Mouse (Mus musculus) left cerebral cortex, adult 9 months (tissue): ENCODE data around the gene Msi1.
"Not testable (repeated sequence)": the region's sequence is repeated elsewhere in the genome, so short reads cannot be mapped to it uniquely, and the experiment has no call there.

Experiments
- DNase-seq, 2 experiments: peaks; one replicate each; pipeline ENCODE4 v3.0.0; 2022; ENCODE audit warnings: low spot score in 2 of 2

The Msi1 gene

DNA sequence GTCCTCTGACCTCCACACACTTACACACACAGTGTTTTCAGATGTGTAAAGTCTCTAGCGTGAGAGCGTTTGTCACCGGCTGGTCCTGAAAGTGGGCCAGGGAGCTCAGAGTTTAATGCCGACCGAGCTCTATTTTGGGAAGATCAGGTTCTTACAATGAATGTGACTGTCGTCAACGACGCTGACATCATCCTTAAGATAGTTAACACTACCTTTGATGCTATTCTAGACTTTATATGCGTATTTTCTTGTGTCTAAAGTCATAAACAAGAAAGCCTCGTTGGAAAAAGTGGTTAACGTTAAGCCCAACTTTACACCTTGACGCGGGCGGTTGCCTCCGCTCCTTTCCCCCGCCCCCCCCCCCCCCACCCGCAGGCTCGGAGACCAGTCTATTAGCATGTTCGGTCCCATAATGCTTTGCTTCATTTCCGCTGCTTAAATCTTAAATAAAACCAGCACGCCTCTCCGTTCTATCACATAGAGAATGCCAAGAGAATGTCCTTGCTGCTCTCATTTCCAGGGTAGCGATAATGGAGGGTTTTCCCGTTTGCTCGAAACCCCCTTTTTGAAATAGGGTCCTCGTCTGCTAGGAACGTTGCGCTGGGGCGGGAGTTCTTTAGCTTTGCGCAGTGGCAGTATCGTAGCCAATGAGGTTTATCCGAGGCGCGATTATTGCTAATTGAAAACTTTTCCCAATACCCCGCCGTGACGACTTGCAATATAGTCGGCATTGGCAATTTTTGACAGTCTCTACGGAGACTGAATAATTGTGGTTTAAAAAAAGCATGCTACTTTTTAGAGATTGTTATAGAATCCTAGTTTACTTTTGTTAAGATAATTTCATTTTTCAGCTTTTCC lies 59.7 kb downstream of the Msi1 start:
- DNase-seq, result peak; percentile 67 to 83

DNA sequence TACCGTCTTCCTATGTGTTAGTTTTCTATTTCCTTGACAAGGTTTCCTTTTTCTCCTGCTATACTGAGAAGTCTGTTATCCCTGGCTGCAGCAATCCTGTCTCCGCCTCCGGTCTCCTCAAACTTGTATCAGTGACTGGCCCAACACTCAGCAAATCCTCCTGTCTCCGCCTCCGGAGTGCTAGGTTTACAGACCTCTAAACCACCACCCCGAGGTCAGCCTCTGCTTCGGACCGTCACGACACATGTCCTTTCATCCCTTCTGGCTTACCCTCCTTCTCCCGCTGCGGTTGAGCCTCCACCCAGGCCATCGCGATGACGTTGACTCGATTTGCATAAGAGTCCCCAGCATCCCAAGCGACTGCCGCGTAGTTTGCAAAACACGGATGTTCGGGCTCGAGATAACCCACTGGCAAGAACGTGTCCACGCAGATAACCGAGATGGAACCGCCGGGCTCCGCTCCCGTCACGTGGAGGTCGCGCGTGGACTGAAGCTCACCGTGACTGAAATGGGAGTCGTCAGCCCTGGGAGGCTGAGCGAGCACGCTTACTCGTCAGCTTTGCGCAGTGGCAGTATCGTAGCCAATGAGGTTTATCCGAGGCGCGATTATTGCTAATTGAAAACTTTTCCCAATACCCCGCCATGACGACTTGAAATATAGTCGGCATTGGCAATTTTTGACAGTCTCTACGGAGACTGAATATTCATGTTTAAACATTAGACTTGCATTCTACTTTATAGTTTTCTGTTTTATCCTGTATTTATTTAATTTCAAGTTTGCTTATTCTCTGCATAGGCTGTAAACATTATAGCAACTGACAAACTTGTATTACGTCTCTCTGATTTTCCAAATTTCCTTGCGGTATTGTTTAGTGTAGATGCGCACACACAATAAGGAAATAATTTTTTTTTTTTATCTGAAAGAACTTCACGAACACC lies 60.6 kb downstream of the Msi1 start:
- peak; percentile 79 to 89 for DNase-seq

DNA sequence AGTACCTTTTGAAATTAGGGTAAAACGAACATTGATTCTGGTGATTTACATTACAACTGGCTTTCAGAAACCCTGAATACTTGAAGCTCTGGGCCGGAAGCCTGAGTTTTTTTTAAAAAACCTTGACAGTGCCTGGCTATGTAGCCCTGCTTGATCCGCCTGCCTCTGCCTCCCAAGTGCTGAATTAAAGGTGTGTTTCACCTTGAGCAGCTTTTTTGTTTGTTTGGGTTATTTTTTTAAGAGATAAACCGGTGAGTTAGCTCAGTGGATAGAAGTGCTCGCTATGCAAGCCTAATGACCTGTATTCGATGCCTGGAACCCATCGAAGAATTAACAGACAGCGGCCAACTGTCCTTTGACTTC lies 61.2 kb downstream of the Msi1 start:
- no peak for DNase-seq

DNA sequence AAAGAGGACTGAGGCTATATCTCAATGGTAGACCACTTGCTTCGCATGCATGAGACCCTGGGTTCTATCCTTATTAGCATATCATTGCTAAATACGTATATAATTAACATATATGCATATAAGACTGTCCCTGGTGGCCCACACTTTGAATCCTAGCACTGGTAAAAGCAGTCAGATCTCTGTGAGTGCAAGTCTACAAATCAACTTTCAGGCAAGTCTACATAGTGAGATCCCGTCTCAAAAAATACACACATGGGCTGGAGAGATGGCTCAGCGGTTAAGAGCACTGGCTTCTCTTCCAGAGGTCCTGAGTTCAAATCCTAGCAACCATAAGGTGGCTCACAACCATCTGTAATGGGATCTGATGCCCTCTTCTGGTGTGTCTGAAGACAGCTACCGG lies 61.7 kb downstream of the Msi1 start:
- no peak for DNase-seq

DNA sequence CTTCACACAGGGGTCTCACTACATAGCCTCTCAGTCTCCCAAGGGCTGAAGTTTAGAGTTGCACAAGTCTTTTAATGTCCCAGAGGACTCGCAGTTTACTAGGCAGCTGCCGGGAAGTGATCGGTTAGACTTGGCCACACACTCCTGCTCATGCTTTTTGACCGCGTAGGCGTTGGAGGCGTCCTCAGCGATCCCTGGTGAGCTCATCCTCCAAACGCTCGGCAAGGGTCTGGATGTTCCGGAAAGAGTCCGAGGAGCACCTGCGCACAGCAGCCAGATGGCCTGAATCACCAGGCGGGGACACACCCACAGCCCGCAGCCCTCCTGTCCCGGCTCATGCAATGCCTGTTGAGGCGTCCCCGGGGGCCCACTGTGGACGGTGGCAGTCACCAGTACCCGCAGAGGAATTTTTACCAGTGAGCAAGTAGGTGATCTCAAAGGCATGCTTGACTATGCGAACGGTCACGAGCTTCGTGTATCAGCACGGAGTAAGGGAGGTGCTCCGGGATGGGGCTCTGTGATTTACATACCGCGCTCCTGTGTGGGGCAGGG lies 62.4 kb downstream of the Msi1 start:
- DNase-seq, result no peak

DNA sequence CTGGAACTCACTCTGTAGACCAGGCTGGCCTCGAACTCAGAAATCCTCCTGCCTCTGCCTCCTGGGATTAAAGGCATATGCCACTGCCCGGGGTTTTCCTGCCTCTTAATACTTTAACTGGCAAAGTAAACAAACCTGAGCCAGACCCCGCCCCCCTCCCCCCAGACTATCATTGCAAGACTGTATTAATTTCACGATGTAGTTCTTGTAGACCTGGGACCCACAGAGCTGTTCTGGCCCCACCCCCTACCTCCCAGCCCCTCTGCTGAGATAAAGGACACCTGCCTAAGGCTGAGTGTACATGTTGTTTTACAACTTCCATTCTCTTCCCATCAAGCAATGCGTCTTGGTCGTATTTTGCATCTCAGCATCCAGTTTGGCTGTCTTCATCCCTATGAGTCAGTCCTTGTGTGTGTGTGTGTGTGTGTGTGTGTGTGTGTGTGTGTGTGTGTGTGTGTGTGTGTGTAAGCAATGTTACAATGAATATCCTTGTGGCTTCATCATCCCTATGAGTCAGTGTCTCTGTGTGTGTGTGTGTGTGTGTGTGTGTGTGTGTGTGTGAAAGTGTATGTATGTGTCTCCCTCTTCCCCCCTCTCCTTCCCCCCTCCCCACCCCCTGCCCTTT lies 63.4 kb downstream of the Msi1 start:
- no peak for DNase-seq

DNA sequence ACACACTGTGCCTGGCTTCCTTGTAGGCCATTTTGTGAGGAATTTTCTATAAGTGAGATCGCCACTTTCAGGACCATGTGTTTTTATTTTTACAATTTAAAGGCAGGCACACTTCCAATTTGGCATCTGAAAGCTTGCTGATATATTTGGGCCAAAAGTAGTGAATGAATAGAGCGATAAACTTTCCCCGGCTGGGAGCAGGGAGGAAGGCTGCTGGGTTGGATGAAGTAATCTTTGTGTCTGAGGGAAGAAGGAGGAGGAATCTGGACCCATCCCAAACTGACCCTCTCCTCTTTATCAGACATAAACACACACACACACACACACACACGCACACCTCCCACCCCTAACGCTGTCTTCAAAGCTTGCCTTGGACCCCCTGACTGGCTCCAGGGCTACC lies 64.0 kb downstream of the Msi1 start:
- no peak for DNase-seq

DNA sequence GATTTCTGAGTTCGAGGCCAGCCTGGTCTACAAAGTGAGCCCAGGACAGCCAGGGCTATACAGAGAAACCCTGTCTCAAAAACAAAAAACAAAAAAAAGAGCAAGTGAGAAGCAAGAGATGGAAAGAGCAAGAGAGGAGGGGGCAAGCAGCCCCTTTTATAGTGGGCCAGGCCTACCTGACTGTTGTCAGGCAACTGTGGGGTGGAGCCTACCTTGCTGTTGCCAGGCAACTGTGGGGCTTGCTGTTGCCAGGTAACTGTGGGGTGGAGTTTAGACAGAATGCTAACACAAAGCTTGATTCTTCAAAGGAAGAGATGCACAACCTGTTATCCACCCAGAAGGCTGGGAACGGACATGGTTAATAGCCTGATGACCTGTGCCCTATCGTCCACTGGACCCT lies 66.2 kb downstream of the Msi1 start:
- not testable (repeated sequence) for DNase-seq

DNA sequence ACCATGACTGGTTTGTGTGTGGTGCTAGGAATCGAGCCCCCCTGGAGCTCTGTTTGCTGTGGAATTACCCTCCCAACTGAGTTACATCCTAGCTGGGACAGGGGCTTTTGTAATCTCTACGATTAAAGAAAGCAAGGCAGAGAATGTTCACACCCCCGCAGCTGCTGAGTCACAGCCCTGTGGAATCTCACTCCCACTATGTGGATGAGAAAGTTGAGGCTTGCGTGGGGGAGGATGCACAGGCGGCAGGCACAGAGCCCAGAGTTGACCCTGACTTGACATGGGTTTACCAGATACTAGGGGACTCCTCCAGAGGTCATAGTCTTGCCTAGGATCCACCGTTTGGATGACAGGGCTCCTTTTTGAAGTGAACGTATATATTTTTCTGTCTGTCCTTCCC lies 67.6 kb downstream of the Msi1 start:
- DNase-seq, result no peak

DNA sequence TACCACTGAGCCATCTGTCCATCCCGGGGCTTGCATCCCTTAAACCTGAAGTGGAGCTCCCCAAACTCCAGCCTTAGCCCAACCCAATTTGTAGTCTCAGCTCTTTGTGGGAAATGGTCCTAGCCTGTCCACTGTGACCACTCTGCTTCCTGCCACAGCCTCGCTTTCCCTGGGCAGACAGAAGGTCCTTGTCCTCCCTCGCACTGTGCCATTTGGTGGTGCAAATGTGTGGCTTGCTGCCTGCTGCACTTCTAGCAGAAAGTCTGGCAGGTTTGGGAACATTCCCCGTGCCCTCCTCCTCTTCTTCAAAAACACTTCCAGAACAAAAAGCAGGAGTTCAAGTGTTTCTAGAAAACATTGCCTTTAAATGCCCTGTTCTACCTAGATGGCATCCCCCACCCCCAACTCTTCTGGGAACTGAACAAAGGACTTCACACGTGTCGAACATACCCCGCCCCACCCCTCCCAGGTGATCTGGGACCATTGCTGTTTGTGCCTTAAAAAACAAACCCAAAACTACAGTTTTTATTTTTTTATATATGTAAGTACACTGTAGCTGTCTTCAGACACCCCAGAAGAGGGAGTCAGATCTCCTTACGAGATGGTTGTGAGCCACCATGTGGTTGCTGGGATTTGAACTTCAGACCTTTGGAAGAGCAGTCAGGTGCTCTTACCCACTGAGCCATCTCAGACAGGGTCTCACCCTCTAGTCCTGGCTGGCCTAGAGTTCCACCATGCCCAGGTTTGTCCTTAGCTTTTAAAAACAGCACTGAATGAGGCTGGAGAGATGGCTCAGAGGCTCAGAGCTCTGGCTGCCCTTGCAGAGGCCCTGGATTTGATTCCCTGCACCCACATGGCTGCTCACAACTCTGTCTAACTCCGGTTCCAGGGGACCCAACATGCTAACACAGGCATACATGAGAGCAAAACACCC lies 69.2 kb downstream of the Msi1 start:
- no peak for DNase-seq

DNA sequence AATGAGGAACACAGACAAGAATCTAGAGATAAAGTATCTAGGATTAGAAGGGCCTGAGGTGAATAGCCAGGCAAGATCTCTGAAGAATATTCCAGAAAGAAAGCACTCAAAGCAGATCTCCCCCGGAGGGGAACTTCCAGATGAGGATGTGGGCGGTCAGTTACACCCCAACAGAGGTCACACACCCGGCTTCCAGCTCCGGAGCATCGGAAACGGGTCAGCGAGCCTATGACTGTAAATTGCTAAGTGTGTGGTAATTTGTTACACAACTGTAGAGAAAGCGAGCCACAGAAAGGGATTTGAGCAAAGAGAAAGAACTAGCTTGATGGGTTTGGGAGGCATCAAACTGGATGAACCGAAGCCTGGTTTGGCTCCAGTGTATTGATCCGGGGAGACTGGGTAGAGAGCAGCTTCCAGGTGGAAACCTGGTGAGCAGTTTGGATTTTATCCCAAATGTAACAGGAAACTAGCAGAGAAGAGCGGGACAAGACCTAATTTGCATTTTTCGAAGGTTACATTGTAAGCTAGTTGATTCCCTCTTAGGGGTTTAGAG lies 71.1 kb downstream of the Msi1 start:
- no peak for DNase-seq

DNA sequence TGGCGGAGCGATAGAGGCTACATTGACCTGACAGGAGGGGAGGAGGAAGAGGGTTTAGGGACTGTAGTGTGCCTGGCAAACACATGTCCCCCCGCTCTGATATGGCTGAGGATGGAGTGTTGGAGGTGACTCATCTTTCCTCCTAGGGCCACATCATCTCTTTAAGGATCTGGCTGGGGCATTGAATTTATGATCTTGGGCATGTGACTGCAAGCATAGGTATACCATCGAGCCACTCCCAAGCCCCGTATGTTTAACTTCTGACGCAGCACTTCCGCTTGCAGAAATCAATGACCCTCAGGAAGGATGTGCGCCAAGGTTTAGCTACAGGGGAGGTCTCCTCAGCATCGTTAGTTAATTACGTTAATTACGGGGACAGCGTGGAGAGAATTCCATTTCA lies 73.6 kb downstream of the Msi1 start:
- no peak for DNase-seq
